Comparison of ENCODE assay signal across 17 mouse cellular contexts in the genomic region with DNA sequence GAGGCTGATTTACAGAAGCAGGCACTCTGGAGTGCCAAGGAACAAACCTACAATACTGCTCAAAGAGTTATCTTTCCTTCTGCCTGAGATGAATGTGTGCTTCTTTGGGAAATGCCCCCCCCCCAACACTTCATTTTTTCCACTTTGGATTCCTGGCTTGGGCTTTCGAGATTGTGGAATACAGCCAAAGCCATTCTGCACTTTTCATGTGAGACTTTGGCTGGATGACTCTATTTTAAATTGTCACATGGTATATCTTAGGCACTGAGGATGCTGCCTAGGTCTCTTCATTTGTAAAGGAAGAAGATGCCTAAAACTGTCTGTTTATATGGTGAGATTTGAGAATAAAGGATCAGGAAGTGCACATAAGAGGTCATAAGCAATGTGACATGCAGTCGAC.
DNase-seq lines count a peak whose midpoint lies in the region; ATAC-seq and TF ChIP-seq lines count a peak whose summit lies in the region.
"Had no signal": no experiment of that assay in that cellular context is flagged by ENCODE, and none has a peak within 500 bp of the region (broad histone marks: within the 10 kb centered on the region; RNA-seq: fewer than 3 reads in every experiment).

No protein-coding gene starts in this region.

- H3K4me3 ChIP-seq in forebrain, embryonic 16.5 days (replicated peaks; ENCODE audit: low read length), result no peak overlapping the region
- H3K4me3 ChIP-seq in forebrain, embryonic 11.5 days (ENCODE audit: low read depth, low read length), result no peak overlapping the region
- H3K4me3 ChIP-seq in left cerebral cortex, adult 2 months, result no peak overlapping the region
- H3K4me3 ChIP-seq: embryonic facial prominence, embryonic 10.5 days; heart, embryonic 12.5 days; hindbrain, embryonic 12.5 days had no signal

- TF ChIP-seq CTCF in left cerebral cortex, adult 2 months (IDR thresholded peaks at IDR 0.05), result no peak

- 65% methylated on average over 2 of the region's 2 CpGs for WGBS in forebrain, embryonic 16.5 days
- 83% methylated on average over 2 of the region's 2 CpGs for WGBS in forebrain, embryonic 11.5 days

- H3K9me3 ChIP-seq in forebrain, embryonic 16.5 days (ENCODE audit: control insufficient read depth, low read length), result no peaks in the 10 kb centered on the region
- H3K9me3 ChIP-seq in forebrain, embryonic 11.5 days (ENCODE audit: control insufficient read depth, low read length), result no peaks in the 10 kb centered on the region
- H3K9me3 ChIP-seq: embryonic facial prominence, embryonic 10.5 days; heart, embryonic 12.5 days; hindbrain, embryonic 12.5 days had no signal

- intact Hi-C loops in left cerebral cortex, adult 2 months (cut with DNase I), result no loop called here

- H3K27me3 ChIP-seq in forebrain, embryonic 16.5 days (replicated peaks; ENCODE audit: control insufficient read depth, insufficient read depth, low read length), result no peaks in the 10 kb centered on the region
- no peaks in the 10 kb centered on the region for H3K27me3 ChIP-seq in forebrain, embryonic 11.5 days (ENCODE audit: control insufficient read depth, insufficient read depth, low read length)
- H3K27me3 ChIP-seq: CH12.LX; heart, embryonic 12.5 days; hindbrain, embryonic 12.5 days had no signal

- no peak overlapping the region for H3K4me2 ChIP-seq in forebrain, embryonic 16.5 days (ENCODE audit: low read length)
- no peak overlapping the region for H3K4me2 ChIP-seq in forebrain, embryonic 11.5 days (ENCODE audit: low read depth, low read length, severe bottlenecking)
- H3K4me2 ChIP-seq: heart, embryonic 12.5 days; hindbrain, embryonic 12.5 days had no signal

- no peaks in the 10 kb centered on the region for H3K4me1 ChIP-seq in forebrain, embryonic 16.5 days (replicated peaks; ENCODE audit: control insufficient read depth, insufficient read depth, low read length)
- H3K4me1 ChIP-seq in forebrain, embryonic 11.5 days (replicated peaks; ENCODE audit: control insufficient read depth, insufficient read depth, low read length), result no peaks in the 10 kb centered on the region
- H3K4me1 ChIP-seq: embryonic facial prominence, embryonic 10.5 days; heart, embryonic 12.5 days; hindbrain, embryonic 12.5 days had no signal

- no peak overlapping the region for H3K9ac ChIP-seq in forebrain, embryonic 16.5 days (replicated peaks; ENCODE audit: low read depth, low read length)
- H3K9ac ChIP-seq in forebrain, embryonic 11.5 days (ENCODE audit: low read length), result no peak overlapping the region
- H3K9ac ChIP-seq: heart, embryonic 12.5 days; hindbrain, embryonic 12.5 days had no signal

- no peak for DNase-seq in forebrain, embryonic 11.5 days (ENCODE audit: low spot score)
- DNase-seq in left cerebral cortex, adult 2 months (ENCODE audit: extremely low spot score in 1 of 2, low spot score in 2 of 2), result no peak
- DNase-seq in left cerebral cortex, adult 8-10 months (ENCODE audit: low spot score in 2 of 2), result no peak
- peak; percentile 11 for DNase-seq in right cerebral cortex, adult 18-20 months
- no peak for DNase-seq in right cerebral cortex, postnatal 36 days (ENCODE audit: low spot score in 2 of 2)
- DNase-seq in gastrocnemius, adult 8-10 months (ENCODE audit: low spot score in 2 of 2), result no peak
- DNase-seq: adrenal gland, postnatal 14 days; gastrocnemius, postnatal 25 days; heart, postnatal 36 days had no signal

- ATAC-seq in forebrain, embryonic 16.5 days, result peak; percentile 38; the same call in 1 of the 2 replicates
- no peak for ATAC-seq in forebrain, embryonic 11.5 days (replicated peaks; ENCODE audit: low FRiP score)
- ATAC-seq: activated CD4-positive, CD25-positive, alpha-beta regulatory T cell, adult 4 months; hindbrain, embryonic 16.5 days; Patski had no signal

- H3K36me3 ChIP-seq in forebrain, embryonic 16.5 days (ENCODE audit: control insufficient read depth, insufficient read depth), result no peaks in the 10 kb centered on the region
- no peaks in the 10 kb centered on the region for H3K36me3 ChIP-seq in forebrain, embryonic 11.5 days (ENCODE audit: control insufficient read depth, insufficient read depth, low read length)
- H3K36me3 ChIP-seq: embryonic facial prominence, embryonic 10.5 days; heart, embryonic 12.5 days; hindbrain, embryonic 12.5 days had no signal

- no peak overlapping the region for H3K27ac ChIP-seq in forebrain, embryonic 16.5 days (ENCODE audit: low read length)
- no peak overlapping the region for H3K27ac ChIP-seq in forebrain, embryonic 11.5 days (ENCODE audit: low read depth, low read length)
- 0 out of 2 replicates have a peak overlapping the region, but pooled peaks have one; percentile 19 for H3K27ac ChIP-seq in left cerebral cortex, adult 2 months
- H3K27ac ChIP-seq: embryonic facial prominence, embryonic 10.5 days; hindbrain, embryonic 12.5 days had no signal
